Mouse (Mus musculus) Patski (cell line): ENCODE data around the gene Pcbp3. TPM values are rescaled to one million over a fixed set of nuclear protein-coding genes. Genes with fewer than 3 reads are reported as not detected.
A peak's percentile ranks its signal among the peaks of the same experiment; 100 is the strongest.

Experiments used
- ATAC-seq: fragments of 100-300 bp; one replicate; pipeline ENCODE4 v1.8.0; 2021
- CTCF ChIA-PET: fragments of 350-600 bp; sonication (Branson Sonifier 250); formaldehyde crosslinking; loops from one replicate; lab custom pipeline; 2022; ENCODE audit warnings: inconsistent platforms; lab: Charles Lee
- POLR2A ChIA-PET: fragments of 350-600 bp; sonication (Branson Sonifier 250); formaldehyde crosslinking; loops from one replicate; lab custom pipeline; 2022; ENCODE audit warnings: antibody characterized with exemption, inconsistent platforms; lab: Charles Lee
- DNase-seq: peaks from one replicate; pipeline ENCODE4 v3.0.0-alpha.2; 2011; ENCODE audit warnings: low read depth, low spot score
- H3K27me3 ChIP-seq: fragments of 371-371 bp; one replicate; pipeline ENCODE4 v1.5.1; 2021
- CTCF ChIP-seq: fragments of 100-300 bp; IDR thresholded peaks from one replicate; pipeline ENCODE4 v1.5.1; 2021
- in situ Hi-C: fragments of 300-500 bp; cut with MboI; formaldehyde crosslinking; loops from 3 replicates; pipeline ENCODE4 v1.11.1; 2018; ENCODE audit warnings: low pct_unique_long_range_greater_than_20kb, mixed read lengths
- polyA plus RNA-seq: library from polyadenylated mRNA; unstranded; gene quantifications from one replicate; pipeline ENCODE4 v1.2.3, GENCODE M21; 2021

Pcbp3 gene
- polyA plus RNA-seq, 1 experiment from 2014 or later, result 31.4 TPM

DNA sequence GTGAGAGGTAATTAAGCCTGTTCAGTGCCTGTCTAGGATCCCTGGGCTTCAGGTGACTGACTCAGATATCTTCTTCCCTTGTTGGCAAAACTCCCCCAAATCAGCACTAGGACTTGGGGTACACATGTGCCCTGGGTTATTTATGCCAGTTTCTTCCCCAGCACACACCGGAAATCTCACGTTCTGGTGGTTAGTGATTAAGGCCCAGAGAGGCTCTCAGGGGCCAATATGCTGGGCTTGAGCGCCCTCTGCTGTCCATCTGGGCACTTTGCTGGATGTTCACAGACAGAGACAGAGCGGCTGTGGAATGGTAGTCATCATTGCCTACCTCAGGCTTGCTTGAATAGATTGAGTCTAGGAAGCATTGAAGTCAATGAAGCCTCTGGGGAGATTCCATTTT, 226.7 kb downstream of the Pcbp3 start:
- DNase-seq (peak; percentile 51), ATAC-seq (peak; percentile 54)
- in situ Hi-C loops, result loop anchor here (5.0 kb wide), 2 partner anchors 113 to 268 kb away; partner anchors contain the start of genes Col6a2, Mcm3ap and Ybey
- POLR2A ChIA-PET, result no interaction called here
- peaks cover 9% of the 10 kb centered on the region for H3K27me3 ChIP-seq
- TF ChIP-seq CTCF, result no peak
- CTCF ChIA-PET, result interaction anchor here (1.0 kb wide), 1 partner anchor 23 kb away, joined by 3 read pairs; no protein-coding TSS in a partner anchor

- TF ChIP-seq CTCF, result no peak
- ChIA-PET POLR2A (no interaction called here), CTCF (interaction anchor here (1.0 to 3.4 kb wide), 2 partner anchors 61 to 110 kb away, joined by 3 to 18 read pairs; partner anchors contain the start of gene Col6a2)
- peaks cover 8% of the 10 kb centered on the region for H3K27me3 ChIP-seq
- ATAC-seq (no peak), DNase-seq (no peak)
- in situ Hi-C loops, result loop anchor here (5.0 kb wide), 2 partner anchors 111 to 266 kb away; partner anchors contain the start of genes Col6a2, Mcm3ap and Ybey
Measured at GRCm38 (mm10) chr10:76733677-76734068, 228.0 kb downstream of the Pcbp3 start.

- in situ Hi-C loops, result loop anchor here (5.0 kb wide), 2 partner anchors 111 to 266 kb away; partner anchors contain the start of genes Col6a2, Mcm3ap and Ybey
- no peak for TF ChIP-seq CTCF
- POLR2A ChIA-PET, result no interaction called here
- CTCF ChIA-PET, result interaction anchor here (1.0 to 3.4 kb wide), 2 partner anchors 61 to 109 kb away, joined by 3 to 18 read pairs; partner anchors contain the start of gene Col6a2
- DNase-seq, result no peak
- ATAC-seq, result no peak
- peaks cover 2% of the 10 kb centered on the region for H3K27me3 ChIP-seq
Measured at GRCm38 (mm10) chr10:76732881-76733676, 228.6 kb downstream of the Pcbp3 start.

GRCm38 (mm10) chr10:76732391-76732790, 229.3 kb downstream of the Pcbp3 start:
- H3K27me3 ChIP-seq, result no peaks in the 10 kb centered on the region
- DNase-seq (no peak), ATAC-seq (no peak)
- no peak for TF ChIP-seq CTCF
- in situ Hi-C loops, result loop anchor here (5.0 kb wide), 2 partner anchors 110 to 265 kb away; partner anchors contain the start of genes Col6a2, Mcm3ap and Ybey
- POLR2A ChIA-PET, result interaction anchor here (1.0 kb wide), 1 partner anchor 66 kb away, joined by 3 read pairs; no protein-coding TSS in a partner anchor
- CTCF ChIA-PET, result interaction anchor here (1.8 to 3.4 kb wide), 2 partner anchors 105 to 109 kb away, joined by 4 to 18 read pairs; partner anchors contain the start of gene Col6a2

GRCm38 (mm10) chr10:76731621-76732239, 230.0 kb downstream of the Pcbp3 start:
- ATAC-seq, result no peak
- CTCF ChIA-PET, result interaction anchor here (1.8 to 3.4 kb wide), 2 partner anchors 105 to 108 kb away, joined by 4 to 18 read pairs; partner anchors contain the start of gene Col6a2
- no peak for DNase-seq
- in situ Hi-C loops, result loop anchor here (5.0 kb wide), 2 partner anchors 109 to 264 kb away; partner anchors contain the start of genes Col6a2, Mcm3ap and Ybey
- no peak for TF ChIP-seq CTCF
- H3K27me3 ChIP-seq, result no peaks in the 10 kb centered on the region
- POLR2A ChIA-PET, result interaction anchor here (1.0 kb wide), 1 partner anchor 65 kb away, joined by 3 read pairs; no protein-coding TSS in a partner anchor

DNA sequence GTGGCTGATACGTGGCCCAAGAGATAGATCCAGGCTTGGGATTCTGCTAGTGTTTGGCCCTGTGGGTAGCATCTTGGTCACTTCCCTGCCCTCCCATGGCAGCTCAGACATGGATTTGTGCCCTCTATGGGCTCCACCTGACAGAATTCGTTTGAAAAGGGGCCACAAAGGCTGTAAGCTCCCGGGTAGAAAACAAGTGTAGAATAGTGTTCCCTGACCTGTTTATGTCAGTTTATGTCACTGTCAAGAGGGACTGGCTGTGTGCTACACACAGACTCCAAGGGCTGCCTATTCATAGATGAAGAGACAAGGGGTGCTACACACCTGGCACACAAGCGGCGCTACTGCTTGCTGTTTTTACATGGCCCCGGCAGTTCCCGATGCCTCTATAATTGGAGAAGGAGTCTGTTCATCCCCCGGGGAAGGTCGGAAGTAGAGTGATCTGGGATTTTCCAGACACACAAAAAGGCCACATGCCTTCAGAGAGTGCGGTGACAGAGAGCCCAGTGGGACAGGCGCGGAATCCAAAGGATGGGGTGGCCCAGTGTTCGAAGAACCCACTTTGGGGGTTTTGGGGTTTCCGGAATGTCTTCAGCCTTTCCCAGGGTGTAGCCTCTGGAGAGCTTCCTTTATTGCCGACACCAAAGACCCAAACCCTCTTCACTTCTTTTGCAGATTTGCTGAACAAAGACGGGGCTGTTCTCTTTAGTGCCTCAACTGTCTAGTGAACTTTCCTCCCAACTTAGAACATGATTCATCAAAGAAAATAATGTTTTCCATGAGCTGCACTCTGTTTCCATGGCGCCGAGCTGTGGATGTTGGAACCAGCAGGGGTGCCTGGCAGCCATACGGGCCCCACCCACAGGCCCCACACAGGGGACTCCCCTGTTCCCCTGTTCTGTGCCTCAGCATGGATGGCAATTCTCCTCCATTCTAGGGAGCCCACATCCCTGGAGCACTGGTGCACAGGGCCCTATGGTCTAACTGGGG, 231.8 kb downstream of the Pcbp3 start:
- no peak for TF ChIP-seq CTCF
- in situ Hi-C loops, result loop anchor here (5.0 kb wide), 2 partner anchors 108 to 263 kb away; partner anchors contain the start of genes Col6a2, Mcm3ap and Ybey
- ATAC-seq (no peak), DNase-seq (peak; percentile 46)
- H3K27me3 ChIP-seq, result no peaks in the 10 kb centered on the region
- ChIA-PET POLR2A (no interaction called here), CTCF (interaction anchor here (0.7 to 1.8 kb wide), 2 partner anchors 106 to 264 kb away, joined by 3 to 7 read pairs; partner anchors contain the start of gene Col6a2)

DNA sequence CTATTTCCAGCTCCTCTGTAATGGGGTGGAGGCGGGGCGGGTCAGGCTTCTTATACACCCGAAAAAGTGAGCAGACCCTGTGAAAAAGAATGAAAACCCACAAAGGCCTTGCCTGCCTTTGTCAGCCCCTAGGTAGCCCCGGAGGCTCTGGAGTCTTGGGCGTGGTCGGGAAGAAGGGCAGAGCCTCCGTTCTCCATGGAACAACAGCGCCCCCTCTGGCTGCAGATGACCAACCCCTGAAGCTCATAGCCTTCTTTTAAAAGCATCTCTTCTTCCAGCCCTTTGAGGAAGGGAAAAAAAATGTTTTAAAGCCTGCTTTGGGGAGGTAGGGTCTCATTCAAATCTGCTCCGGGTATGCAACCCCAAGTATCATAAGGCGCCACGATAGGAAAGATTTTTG, 233.3 kb downstream of the Pcbp3 start:
- no peak for TF ChIP-seq CTCF
- no peak for ATAC-seq
- CTCF ChIA-PET, result interaction anchor here (0.6 to 1.0 kb wide), 4 partner anchors 9 to 110 kb away, joined by 3 read pairs; partner anchors contain the start of gene Col6a2
- no peaks in the 10 kb centered on the region for H3K27me3 ChIP-seq
- no peak for DNase-seq
- POLR2A ChIA-PET, result no interaction called here
- in situ Hi-C loops, result no loop called here

GRCm38 (mm10) chr10:76727301-76727700, 234.4 kb downstream of the Pcbp3 start:
- in situ Hi-C loops, result no loop called here
- CTCF ChIA-PET, result interaction anchor here (1.0 kb wide), 1 partner anchor 104 kb away, joined by 3 read pairs; the partner anchor contains the start of gene Col6a2
- no peak for TF ChIP-seq CTCF
- DNase-seq (no peak), ATAC-seq (no peak)
- POLR2A ChIA-PET, result no interaction called here
- no peaks in the 10 kb centered on the region for H3K27me3 ChIP-seq

- ATAC-seq (no peak), DNase-seq (no peak)
- TF ChIP-seq CTCF, result no peak
- ChIA-PET CTCF (interaction anchor here (1.0 kb wide), 1 partner anchor 103 kb away, joined by 3 read pairs; the partner anchor contains the start of gene Col6a2), POLR2A (no interaction called here)
- no peaks in the 10 kb centered on the region for H3K27me3 ChIP-seq
- in situ Hi-C loops, result no loop called here
Measured at GRCm38 (mm10) chr10:76726866-76727265, 234.8 kb downstream of the Pcbp3 start.
